Mouse (Mus musculus) skeletal muscle tissue, adult 2 months (tissue): ENCODE results near the gene Nfkbia.

ENCODE experiments used
- DNase-seq: peaks from one replicate; pipeline ENCODE4 v3.0.0-alpha.2; 2012; ENCODE audit warnings: low read depth, low spot score

Nfkbia gene

DNA sequence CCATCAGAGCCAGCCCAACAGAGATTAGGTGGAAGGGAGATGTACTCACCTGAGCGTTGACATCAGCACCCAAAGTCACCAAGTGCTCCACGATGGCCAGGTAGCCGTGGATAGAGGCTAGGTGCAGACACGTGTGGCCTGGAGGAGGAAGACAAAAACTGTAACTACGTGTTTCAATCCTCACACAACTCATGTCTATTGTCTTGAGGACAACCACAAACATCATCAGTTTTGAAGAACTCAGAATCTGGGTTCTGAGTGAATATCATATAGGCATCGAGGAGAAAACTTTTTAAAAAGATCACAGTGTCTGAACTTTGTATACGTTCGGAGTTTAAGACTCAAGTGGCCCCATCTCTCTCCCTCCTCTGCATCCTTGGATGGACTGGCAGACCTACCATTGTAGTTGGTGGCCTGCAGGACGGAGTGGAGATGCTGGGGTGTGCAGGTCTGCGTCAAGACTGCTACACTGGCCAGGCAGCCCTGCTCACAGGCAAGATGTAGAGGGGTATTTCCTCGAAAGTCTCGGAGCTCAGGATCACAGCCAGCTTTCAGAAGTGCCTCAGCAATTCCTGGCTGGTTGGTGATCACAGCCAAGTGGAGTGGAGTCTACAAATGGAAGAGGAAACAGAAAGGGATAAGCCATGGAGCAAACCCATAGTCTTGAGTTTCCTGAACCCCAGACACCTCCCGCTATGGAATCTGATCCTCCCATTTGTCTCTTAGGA is 1.6 kb downstream of the Nfkbia start:
- peak; percentile 75 for DNase-seq

DNA sequence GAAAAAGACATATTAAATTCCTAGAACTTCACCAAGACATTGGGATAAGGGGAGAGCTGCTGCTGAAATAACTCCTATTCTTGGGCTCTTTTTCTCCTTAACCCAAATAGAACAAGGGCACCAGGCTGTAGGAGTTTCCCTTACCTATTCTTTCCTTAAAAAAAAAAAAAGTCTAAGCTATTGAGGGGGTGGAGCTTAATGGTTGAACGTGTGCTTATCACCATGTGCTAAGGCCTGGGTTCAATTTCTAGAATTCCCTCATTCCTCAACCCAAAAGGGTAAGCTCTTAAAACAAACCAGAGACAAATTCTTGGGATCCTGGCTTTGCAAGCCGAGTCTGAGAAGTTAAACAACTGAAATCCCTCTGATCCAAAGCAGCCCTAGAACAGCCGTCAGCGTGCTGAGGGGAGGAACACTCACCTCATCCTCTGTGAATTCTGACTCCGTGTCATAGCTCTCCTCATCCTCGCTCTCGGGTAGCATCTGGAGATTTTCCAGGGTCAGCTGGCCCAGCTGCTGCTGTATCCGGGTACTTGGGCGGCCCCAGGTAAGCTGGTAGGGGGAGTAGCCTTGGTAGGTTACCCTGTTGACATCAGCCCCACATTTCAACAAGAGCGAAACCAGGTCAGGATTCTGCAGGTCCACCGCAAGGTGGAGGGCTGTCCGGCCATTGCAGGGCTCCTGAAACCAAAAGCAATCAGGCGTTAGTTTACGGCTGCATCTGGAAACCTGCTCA is 2.3 kb downstream of the Nfkbia start:
- DNase-seq = no peak

DNA sequence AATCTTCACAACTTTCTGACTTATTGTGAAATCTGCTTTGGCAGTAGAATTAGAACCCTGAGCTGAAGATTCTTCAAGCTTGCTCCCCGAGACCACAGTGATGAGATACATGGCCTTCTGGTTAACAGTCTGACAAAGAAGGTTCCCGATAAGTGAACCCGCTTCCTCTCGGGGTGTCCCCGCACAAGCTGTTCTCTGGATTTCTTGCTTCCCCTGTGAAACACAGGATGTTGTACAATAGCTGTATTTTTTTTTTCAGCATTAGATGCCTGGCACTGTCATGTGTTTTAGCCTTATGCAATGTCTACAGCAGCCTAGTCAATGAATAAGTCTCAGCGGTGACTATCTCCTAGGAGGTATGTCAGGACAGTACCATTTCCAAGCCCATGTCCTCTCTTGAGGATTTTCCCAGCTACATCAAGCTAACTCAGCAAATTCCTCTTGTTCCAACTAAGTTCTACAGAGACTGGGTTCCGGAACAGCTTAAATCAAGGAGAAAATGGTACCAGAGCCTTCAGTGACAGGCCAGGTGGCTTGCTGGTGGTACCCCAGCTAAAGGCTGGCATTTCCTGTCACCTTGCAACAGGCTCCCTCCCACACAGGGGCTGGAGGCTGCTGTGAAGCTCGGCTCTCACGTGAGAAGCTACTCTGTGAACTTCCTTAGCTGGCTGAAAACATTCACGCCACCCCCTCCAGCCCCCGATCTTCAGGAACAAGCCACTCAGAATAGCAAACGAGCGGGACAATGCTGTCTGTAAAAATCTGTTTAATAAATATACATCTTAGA is 3.6 kb downstream of the Nfkbia start:
- DNase-seq = no peak

GRCm38 (mm10) chr12:55487843-55488660 is 4.4 kb downstream of the Nfkbia start:
- no peak for DNase-seq

DNA sequence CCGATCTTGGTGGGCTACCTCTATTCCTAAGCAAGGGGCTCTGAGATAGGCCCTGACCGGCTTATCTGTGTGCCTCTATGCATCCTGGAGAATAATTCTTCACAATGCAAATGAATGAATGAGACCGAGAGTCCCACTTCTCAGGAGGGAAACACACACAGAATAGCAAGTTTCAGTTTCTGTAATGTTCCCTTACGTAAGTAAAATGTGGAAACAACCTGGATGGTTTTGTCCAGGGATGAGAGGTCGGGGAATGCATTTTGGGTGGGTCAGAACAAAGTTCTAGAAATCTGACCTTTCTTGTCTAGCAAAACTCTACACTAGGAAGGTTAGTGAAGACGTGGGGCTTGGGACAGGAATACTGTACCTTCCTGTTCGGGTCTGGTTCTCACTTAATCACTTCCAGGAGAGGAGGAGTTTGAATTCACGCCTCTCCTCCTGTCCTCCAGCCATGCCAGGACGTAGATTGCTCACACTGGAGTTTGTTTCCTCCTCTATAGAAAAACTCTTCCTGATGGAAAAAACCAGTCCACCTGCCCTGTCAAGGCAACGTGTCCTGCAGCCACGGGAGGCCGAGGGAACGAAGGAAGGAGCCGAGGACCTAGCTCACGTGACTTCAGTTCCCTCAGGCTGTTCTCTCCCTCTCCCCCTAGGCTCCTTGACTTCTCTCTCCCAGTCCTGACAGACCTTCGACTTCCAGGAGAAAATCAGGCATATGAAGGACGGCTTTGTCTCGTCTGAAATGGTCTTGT is 5.3 kb downstream of the Nfkbia start:
- no peak for DNase-seq

- DNase-seq = no peak
Measured at GRCm38 (mm10) chr12:55484800-55485199, 7.6 kb downstream of the Nfkbia start.

DNA sequence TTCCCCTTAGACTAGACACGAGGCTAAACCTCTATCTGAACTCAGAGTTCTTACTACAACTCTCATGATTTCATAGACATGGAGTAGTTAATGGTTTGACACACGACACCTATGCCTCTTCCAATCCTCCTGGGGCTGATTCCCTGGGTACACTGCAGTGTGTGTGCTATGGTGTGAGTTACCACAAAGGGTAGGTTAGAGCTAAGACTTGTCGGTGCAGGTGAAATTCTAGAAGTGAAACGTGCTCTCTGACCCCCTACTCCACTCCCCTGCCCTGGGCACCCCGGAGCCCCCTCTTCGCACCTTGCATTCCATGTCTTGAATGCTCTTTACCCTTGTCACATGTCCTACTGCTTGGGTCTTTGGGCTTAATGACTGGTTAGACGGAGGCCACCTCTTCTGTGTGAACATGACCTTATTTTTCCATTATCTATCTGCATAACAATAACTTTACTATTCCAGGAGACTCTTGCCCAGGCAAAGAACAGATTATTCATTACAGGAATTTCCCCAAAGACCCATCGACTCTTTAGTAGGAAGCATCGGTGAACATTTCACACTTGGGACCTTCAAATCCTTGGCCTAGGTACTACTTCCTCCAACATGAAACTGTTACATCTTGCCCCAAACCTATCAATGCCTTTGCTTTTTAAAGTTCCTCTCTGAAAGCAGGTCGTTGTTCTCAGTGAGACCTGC is 8.2 kb downstream of the Nfkbia start:
- no peak for DNase-seq

- no peak for DNase-seq
Measured at GRCm38 (mm10) chr12:55483591-55483990, 8.9 kb downstream of the Nfkbia start.

DNA sequence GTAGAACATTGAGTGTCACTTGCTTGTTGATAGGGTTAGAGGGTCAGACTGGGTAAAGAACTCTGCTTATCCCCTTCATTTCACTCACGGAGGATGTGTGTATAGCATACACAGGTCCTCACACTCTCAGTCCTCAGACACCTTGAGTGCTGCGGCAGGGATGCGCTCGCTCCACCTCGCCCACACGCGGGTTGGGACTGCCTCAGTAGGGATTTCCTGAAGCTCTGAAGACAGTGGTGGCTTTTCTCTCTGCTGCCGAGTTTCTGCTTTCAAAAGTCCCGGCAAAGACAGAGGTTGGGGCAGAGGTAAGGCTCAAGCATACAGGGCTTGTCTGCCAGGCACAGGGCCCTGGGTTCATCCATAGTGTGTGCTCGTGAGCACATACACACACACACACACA is 9.7 kb downstream of the Nfkbia start:
- no peak for DNase-seq

DNA sequence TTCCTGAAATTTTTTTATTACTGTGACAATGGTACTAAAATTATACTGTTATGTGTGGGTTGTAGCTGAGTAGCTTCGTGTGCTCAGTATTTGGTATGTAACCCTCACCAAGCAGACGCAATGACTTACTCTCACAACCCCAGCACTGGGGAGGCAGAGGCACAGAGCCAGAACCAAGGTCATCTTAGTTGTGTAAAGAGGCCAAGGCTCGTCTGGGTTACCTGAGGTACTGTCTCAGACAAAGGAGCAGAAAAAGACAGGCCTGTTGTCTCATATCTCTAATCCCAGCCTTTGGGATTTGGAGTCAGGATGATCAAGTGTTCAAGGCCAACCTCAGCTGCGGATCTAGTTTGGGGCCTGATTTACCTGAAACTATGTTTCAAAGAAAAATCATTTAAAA is 10.7 kb downstream of the Nfkbia start:
- DNase-seq = no peak

GRCm38 (mm10) chr12:55480471-55481153 is 11.8 kb downstream of the Nfkbia start:
- DNase-seq = no peak

GRCm38 (mm10) chr12:55478901-55479300 is 13.5 kb downstream of the Nfkbia start:
- DNase-seq = no peak

- no peak for DNase-seq
Measured at GRCm38 (mm10) chr12:55474209-55474583, 18.3 kb downstream of the Nfkbia start.

DNA sequence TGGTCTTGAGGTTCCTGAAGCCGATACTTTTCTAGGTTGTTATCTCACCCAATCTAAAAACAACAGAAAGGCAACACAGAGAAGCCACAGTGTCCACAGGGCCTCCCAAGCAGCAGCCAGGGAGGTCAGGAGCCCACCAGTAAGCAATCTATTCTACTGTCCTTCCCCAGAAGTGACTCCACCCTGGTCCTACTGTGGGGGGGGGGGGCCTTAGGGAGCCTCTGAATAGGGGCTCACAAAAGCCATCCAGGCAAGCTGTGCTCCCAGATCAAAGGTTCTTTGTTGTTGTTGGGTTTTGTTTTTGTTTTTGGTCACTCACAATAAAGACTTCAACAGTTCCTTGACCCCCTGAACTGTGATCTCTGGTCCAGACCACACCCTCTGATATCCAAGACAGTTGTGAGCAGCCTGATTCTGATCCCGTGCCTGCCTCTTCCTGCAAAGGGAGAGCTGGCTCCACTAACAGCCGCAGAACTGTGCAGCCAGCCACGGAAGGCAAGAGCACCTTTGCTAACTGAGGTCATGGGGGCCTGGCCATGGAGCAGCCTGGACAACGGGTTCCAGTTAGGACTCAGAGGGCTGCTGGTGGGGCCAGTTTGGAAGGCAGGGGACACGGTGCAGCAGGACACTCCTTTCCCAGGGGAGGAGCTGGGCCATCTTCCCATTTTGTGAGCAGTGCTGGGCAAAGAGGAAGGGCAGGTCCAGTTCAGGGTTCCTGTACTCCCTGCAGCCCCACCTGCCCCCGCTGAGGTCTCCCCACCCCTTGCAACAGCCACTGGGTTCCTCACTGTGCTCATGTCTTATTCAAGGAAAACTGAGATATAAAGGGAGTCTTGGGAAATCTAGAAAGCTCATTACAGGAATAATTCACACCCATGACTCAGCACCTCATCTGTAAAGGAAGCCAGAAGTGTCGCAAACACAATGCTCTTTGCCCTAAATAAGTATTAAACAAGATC is 18.9 kb downstream of the Nfkbia start:
- peak; percentile 59 for DNase-seq

- DNase-seq = no peak
Measured at GRCm38 (mm10) chr12:55471344-55471743, 21.1 kb downstream of the Nfkbia start.

DNA sequence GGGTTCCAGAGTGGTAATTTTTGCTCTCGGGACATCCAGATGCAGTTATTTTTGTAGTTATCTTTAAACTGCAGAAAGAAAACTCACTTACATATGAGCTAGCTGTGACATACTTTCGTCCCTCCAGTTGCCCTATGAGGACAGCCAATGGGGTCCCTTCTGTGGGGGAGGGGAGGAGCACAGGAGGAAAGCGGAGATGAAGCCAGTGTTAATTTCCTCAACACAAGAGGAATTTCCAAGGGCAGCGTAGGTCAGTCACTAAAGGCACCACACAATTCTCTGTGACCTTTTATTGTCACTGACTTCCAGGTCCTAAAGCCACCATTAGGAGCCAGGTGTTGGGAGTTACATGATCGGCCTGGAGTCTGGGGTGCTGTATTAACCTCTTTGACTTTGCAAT is 22.0 kb downstream of the Nfkbia start:
- no peak for DNase-seq

- no peak for DNase-seq
Measured at GRCm38 (mm10) chr12:55467331-55468180, 24.9 kb downstream of the Nfkbia start.

DNA sequence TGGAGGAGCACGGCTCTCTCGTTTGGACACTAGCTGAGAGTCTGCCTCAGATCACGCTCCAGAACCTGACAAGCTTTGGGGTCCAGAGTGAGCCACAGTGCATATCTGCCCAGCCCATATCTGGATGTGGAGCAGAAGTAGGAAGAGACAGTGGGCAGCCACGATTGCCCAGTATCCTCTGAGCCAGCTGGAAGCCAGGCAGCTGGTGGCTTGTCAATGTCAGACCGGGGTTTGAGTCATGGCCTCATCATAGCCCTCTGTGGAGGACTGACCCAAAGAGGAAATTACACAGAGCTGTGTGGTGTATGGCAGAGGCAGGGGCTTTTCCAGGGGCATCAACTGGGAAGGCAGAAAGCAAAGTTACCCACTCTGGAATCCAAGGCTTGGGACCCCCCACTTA is 25.6 kb downstream of the Nfkbia start:
- DNase-seq = no peak
